Mouse (Mus musculus) CD4-positive helper T cell, adult 2 months (primary cell): Measurements from ENCODE around the gene Rnase13.

Source experiments
- DNase-seq: peaks from one replicate; pipeline ENCODE4 v3.0.0-alpha.2; 2012; ENCODE audit warnings: low read depth, missing footprints, low spot score

Gene Rnase13

GRCm38 (mm10) chr14:51913062-51913959 is 9.3 kb downstream of the Rnase13 start:
- peak; percentile 97 for DNase-seq

DNA sequence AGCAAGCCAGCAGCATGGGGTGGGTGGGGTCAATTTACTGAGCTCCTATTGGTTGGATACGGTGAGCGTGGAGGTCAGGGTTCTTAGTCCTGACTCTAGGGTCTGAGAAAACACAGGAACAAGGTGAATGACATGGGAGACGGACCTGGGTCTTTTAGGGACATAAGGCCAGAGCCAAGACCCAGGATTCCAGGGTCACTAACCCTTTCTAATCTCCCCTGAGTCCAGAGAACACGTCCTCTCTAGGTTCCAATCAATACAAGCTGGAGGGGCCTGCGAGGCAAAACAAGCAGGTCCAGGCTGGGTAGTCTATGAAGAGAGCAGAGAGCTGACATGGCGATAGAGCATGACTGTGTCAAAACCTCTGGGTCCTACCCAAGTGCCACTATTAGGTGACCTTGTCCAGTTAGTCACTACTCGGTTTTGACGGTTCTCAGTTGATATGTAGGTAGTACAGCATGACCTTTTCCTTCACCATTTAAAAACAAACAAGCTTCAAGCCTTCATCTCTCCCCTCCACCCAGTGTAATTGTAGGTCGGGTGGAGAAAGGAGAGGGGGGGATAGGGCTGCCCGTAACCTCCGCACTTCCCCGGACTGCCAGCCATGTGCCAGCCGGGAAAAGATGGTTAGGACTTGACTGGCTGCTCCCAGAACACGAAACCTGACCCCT is 10.0 kb downstream of the Rnase13 start:
- peak; percentile 17 for DNase-seq

- no peak for DNase-seq
Measured at GRCm38 (mm10) chr14:51911301-51911700, 11.3 kb downstream of the Rnase13 start.

DNA sequence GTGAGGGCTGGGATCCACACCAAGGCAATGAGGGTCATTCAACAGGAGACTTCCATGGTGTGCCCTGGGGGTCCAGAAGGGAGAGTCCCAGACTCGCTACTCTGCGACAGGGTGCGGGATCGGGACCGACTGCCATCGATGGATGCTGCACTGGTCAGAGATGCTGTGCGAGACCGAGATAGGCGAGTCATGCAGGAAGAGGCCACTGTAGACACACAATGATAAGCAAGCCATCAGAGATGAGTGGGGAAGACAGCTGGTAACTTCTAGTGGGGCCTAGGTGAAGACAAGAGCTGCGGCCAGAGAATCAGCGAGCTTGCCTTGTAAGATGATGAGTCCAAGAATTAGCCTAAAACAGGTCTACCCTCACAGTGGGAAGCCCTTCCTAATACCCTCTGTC is 16.5 kb downstream of the Rnase13 start:
- no peak for DNase-seq

DNA sequence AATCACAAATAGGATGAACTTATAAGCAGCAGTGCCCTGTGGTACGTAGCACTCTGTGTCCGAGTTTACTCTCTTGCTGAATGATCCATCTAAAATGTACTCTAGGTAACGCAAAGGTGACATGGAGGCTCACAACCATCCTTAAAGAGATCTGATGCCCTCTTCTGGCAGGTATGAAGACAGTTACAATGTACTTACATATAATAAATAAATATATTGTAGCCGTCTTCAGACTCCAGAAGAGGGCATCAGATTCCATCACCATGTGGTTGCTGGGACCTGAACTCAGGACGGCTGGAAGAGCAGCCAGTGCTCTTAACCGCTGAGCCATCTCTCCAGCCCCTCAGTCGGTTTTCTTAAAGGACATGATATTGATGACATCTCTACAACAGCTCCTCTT is 17.9 kb downstream of the Rnase13 start:
- peak; percentile 36 for DNase-seq

- DNase-seq, result no peak
Measured at GRCm38 (mm10) chr14:51903782-51904181, 18.8 kb downstream of the Rnase13 start.

- DNase-seq, result peak; percentile 71
Measured at GRCm38 (mm10) chr14:51902806-51903710, 19.5 kb downstream of the Rnase13 start.

DNA sequence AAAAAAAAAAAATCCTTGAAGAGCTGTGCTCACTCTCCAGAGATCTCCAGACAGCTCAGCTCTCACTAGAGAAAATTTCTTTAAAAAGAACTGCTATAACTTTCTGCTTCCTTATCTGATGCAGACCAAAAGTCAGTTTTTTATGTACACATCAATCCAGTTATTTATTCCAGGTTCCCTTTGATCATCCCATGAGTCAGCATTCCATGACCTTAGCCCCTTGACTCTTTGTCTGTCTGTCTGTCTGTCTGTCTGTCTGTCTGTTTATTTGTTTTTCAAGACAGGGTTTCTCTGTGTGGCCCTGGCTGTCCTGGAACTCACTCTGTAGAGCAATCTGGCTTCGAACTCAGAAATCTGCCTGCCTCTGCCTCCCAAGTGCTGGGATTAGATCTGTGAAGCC is 23.2 kb downstream of the Rnase13 start:
- no peak for DNase-seq

DNA sequence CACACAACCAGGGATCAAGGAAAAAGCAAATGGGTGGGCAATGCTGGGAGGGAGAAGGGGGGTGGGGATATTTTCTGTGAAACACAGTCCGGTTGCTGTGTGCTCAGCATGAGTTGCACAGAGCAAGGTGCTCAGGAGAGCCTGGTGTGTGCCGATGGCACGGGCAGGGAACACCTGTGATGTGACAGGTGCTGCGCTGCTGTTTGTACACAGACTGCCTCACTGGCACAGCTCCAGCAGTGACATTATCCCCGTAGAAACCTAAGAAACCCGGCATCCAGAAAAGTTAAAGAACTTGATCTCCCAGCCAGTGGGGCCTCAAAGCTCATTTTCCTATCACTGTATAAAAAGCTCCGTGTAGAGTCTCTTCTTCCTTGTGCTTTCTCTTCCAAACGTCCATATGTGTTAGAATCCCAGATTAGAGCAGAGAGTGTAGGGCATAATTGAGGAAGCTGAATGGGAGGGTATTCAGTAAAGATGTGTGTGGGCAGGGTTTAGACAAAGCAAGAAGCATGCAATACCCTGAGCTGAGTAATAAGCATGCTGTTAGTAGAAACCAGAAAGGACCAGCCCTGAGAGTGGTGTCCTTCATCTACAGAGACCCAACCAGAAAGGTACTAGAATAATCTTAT is 25.9 kb downstream of the Rnase13 start:
- DNase-seq, result no peak

- DNase-seq, result no peak
Measured at GRCm38 (mm10) chr14:51896019-51896418, 26.6 kb downstream of the Rnase13 start.

- DNase-seq, result no peak
Measured at GRCm38 (mm10) chr14:51895071-51895470, 27.5 kb downstream of the Rnase13 start.

GRCm38 (mm10) chr14:51893809-51894208 is 28.8 kb downstream of the Rnase13 start:
- DNase-seq, result no peak

DNA sequence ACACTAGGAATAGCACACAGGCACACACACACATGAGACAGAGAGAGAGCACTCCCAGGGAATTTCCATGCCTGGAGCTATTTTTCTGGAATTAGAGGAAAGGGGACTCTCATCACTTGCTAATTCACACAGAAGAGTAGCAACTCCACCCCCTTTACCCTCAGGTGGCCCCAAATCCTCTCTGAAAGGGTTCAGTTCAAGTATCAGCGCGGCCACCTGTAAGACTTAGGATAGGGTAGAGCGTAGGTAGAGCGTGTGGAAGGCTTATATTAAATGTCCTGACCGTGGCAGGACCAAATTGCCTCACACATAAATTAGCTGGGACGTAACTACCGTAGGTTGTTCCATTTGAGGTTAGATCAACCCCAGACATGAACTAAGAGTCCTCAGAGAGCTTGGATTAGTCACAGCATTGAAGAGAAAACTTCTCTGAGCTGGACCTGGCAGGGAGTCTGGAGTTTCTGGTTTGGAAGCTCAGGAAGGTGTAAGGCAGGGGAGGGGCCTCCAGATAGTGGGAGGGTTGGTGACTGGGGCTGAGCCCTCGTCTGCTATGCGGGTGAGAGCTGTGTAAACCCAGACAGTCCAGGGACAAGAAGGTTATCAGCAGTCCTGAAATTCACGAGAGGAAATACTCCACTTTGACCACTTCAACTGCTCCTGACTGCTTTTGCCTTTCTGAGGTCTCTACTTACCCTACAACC is 29.3 kb downstream of the Rnase13 start:
- DNase-seq, result no peak

DNA sequence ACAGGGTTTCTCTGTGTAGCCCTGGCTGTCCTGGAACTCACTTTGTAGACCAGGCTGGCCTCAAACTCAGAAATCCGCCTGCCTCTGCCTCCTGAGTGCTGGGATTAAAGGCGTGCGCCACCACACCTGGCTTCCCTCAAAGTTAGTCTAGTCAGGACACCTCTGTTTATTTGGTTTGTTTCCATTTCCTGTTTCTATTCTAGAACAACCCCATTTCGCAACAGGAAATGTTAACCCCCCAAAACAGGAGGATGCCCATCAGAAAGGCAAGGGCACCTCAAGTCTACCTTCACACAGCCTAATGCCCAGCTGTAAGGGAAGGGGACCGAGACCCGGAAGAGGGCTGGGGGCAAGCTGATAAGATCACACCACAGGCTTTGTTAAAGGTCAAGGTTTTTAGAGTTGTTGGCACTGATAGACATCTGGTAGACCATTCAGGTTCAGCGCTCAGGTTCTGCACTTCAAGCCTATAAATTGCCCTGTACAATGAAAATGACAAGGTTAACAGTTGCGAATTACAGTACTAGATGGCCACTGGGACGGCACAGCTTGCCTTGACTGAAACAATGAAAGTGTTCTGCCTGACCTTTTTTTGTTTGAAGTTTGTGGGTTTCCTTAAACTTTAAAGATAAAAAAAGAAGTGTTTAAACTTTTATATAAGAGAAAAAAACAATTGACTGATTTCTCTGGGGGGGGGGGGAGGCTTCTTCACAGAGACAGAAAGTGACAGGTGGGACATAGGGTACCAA is 30.2 kb downstream of the Rnase13 start, which contains the start of gene Slc39a2:
Gene Slc39a2 (plus strand): TSS at position 699 of the 749 bp plus-strand sequence.
- no peak for DNase-seq

DNA sequence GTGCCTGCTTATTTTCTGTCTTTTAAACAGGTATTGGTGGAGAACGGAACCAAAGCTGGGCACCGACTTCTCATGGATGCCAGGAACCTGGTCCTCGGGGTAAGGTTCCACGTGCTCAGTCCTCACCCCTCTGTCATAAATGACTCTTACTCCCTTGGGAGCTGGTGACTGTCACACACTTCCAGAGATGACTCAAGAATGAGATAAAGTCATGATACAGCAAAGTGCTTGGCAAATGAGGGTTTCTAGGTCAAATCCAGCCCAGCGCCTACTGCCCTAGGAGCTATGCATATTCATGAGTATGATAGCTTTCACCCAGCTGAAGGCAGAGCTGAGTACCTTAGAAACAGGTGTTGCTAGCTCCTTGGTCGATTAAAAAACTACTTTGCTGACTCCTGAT is 32.7 kb downstream of the Rnase13 start:
- DNase-seq, result no peak

GRCm38 (mm10) chr14:51886051-51886450 is 36.5 kb downstream of the Rnase13 start:
- DNase-seq, result no peak

GRCm38 (mm10) chr14:51884598-51885331 is 37.8 kb downstream of the Rnase13 start, which contains the start of gene Mettl17:
Gene Mettl17 (plus strand): TSS chr14:51884842.
- peak; percentile 98 for DNase-seq

DNA sequence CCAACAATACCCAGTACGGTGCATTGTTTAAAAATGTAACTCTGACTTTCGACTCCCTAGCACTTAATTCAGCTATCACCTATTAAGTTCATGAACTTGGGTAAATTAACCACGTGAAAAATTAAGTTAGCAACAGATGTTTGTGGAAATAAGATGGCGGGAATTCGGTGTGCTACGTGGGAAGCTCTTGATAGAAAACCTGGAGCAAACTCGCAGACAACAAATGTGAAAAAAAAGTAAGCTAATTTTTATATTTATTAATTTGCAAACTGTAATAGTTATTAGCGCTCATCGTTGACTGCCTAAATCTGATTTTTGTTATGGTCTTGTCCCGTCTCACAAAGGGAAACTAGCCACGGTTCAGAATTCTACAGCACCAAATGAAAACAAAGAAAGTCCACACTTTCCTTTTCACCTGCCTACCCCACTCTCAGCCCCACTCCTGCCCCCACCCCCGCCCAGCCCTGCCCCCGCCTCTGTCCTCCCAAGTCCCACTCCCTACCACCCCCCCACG is 38.5 kb downstream of the Rnase13 start:
- no peak for DNase-seq

GRCm38 (mm10) chr14:51883527-51884030 is 39.0 kb downstream of the Rnase13 start:
- peak; percentile 95 for DNase-seq
